Mouse (Mus musculus): ENCODE measurements around the gene Rdh11. TPM values are rescaled to one million over a fixed set of nuclear protein-coding genes. Genes with fewer than 3 reads are reported as not detected.

Gene Rdh11
- polyA plus RNA-seq, 1 experiment from 2014 or later: 31.4 TPM

- H3K27me3 ChIP-seq: no peaks in the 10 kb centered on the region
- TF ChIP-seq CTCF (IDR thresholded peaks at IDR 0.05): no peak
- ATAC-seq (no peak), DNase-seq (ENCODE audit: low read depth, low spot score) (no peak)
- ChIA-PET POLR2A (no interaction called here), CTCF (interaction anchor here (1.7 kb wide), 1 partner anchor 14 kb away, joined by 4 read pairs; no protein-coding TSS in a partner anchor)
- in situ Hi-C loops (cut with MboI; ENCODE audit: low pct_unique_long_range_greater_than_20kb): loop anchor here (25.0 kb wide), 1 partner anchor 961 kb away; no protein-coding TSS in a partner anchor
Measured at GRCm38 (mm10) chr12:79175998-79176397, 16.1 kb downstream of the Rdh11 start.

- no peak for ATAC-seq
- H3K27me3 ChIP-seq: no peaks in the 10 kb centered on the region
- ChIA-PET POLR2A (no interaction called here), CTCF (no interaction called here)
- peak; percentile 15 for TF ChIP-seq CTCF (IDR thresholded peaks at IDR 0.05)
- in situ Hi-C loops (cut with MboI; ENCODE audit: low pct_unique_long_range_greater_than_20kb): no loop called here
- no peak for DNase-seq (ENCODE audit: low read depth, low spot score)
Measured at GRCm38 (mm10) chr12:79173721-79174120, 18.4 kb downstream of the Rdh11 start.

DNA sequence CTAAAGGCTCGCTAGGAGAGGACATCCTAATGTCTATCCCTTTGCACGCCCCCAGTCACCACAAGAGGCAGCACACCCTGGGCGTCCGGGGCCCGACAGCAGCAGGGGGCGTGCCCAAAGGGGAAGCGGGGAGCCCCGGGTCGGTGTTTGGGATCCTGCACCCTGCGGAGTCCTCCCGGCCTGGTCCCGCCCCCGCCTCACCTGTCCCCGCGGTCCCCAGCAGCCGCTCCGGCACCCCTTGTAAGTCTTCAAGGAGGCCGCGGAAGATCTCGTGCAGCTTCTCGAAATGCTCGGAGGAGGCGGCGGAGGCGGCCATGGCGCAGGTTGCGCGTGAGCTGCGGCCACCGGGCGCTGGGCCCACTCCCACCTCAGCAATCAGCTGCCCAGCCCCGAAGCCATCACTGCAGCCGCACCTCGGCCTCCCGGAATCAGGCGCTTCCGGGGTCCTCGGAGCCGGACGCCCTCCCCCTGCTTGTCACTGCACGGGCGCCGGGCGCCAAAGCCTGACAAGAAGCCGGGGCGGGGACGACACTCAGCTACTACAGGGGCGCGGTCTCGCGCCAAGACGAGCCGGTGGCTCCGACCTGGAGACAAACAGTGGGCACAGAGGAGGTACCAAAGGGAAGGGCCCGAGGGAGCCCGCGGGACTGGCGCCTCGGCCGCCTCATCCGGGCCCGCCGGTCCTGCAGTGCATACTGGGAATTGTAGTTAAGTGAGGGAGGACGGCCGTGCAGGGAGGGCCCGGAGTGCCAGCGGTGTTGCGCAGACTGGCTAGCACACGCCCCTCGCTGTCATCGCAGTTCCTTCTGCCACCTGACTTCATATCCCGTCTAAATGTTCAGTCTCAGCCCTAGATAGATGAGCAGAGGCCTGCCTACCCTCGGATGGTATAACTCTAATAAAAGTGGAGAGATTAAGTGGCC, 19.8 kb downstream of the Rdh11 start, which contains the start of gene Vti1b:
TSS of gene Vti1b (minus strand) at position 649 of the 923 bp plus-strand sequence.
- no peaks in the 10 kb centered on the region for H3K27me3 ChIP-seq
- in situ Hi-C loops (cut with MboI; ENCODE audit: low pct_unique_long_range_greater_than_20kb): no loop called here
- peak; percentile 92 for TF ChIP-seq CTCF (IDR thresholded peaks at IDR 0.05)
- ChIA-PET POLR2A (interaction anchor here (0.6 kb wide), 1 partner anchor 21 kb away, joined by 5 read pairs; no protein-coding TSS in a partner anchor), CTCF (interaction anchor here (2.1 kb wide), 1 partner anchor 15 kb away, joined by 4 read pairs; no protein-coding TSS in a partner anchor)
- ATAC-seq: peak; percentile 96
- DNase-seq (ENCODE audit: low read depth, low spot score): no peak

GRCm38 (mm10) chr12:79171269-79171995, 20.7 kb downstream of the Rdh11 start:
- no peak for DNase-seq (ENCODE audit: low read depth, low spot score)
- POLR2A ChIA-PET: interaction anchor here (0.6 to 1.2 kb wide), 2 partner anchors 22 to 26 kb away, joined by 3 to 5 read pairs; no protein-coding TSS in a partner anchor
- TF ChIP-seq CTCF (IDR thresholded peaks at IDR 0.05): no peak
- H3K27me3 ChIP-seq: no peaks in the 10 kb centered on the region
- in situ Hi-C loops (cut with MboI; ENCODE audit: low pct_unique_long_range_greater_than_20kb): no loop called here
- CTCF ChIA-PET: interaction anchor here (1.2 to 2.1 kb wide), 3 partner anchors 16 to 253 kb away, joined by 3 to 4 read pairs (median 4); no protein-coding TSS in a partner anchor
- no peak for ATAC-seq

GRCm38 (mm10) chr12:79170421-79170820, 21.7 kb downstream of the Rdh11 start:
- no peak for ATAC-seq
- POLR2A ChIA-PET: interaction anchor here (0.6 to 1.2 kb wide), 2 partner anchors 25 to 62 kb away, joined by 3 read pairs; no protein-coding TSS in a partner anchor
- in situ Hi-C loops (cut with MboI; ENCODE audit: low pct_unique_long_range_greater_than_20kb): no loop called here
- TF ChIP-seq CTCF (IDR thresholded peaks at IDR 0.05): no peak
- CTCF ChIA-PET: interaction anchor here (1.2 to 1.4 kb wide), 2 partner anchors 35 to 252 kb away, joined by 3 to 4 read pairs; no protein-coding TSS in a partner anchor
- H3K27me3 ChIP-seq: no peaks in the 10 kb centered on the region
- DNase-seq (ENCODE audit: low read depth, low spot score): no peak

- in situ Hi-C loops (cut with MboI; ENCODE audit: low pct_unique_long_range_greater_than_20kb): no loop called here
- ChIA-PET CTCF (no interaction called here), POLR2A (no interaction called here)
- no peaks in the 10 kb centered on the region for H3K27me3 ChIP-seq
- no peak for TF ChIP-seq CTCF (IDR thresholded peaks at IDR 0.05)
- ATAC-seq (no peak), DNase-seq (ENCODE audit: low read depth, low spot score) (no peak)
Measured at GRCm38 (mm10) chr12:79169173-79169572, 22.9 kb downstream of the Rdh11 start.

GRCm38 (mm10) chr12:79162876-79163275, 29.2 kb downstream of the Rdh11 start:
- ATAC-seq: no peak
- in situ Hi-C loops (cut with MboI; ENCODE audit: low pct_unique_long_range_greater_than_20kb): no loop called here
- POLR2A ChIA-PET: no interaction called here
- no peaks in the 10 kb centered on the region for H3K27me3 ChIP-seq
- CTCF ChIA-PET: no interaction called here
- TF ChIP-seq CTCF (IDR thresholded peaks at IDR 0.05): no peak
- DNase-seq (ENCODE audit: low read depth, low spot score): no peak

DNA sequence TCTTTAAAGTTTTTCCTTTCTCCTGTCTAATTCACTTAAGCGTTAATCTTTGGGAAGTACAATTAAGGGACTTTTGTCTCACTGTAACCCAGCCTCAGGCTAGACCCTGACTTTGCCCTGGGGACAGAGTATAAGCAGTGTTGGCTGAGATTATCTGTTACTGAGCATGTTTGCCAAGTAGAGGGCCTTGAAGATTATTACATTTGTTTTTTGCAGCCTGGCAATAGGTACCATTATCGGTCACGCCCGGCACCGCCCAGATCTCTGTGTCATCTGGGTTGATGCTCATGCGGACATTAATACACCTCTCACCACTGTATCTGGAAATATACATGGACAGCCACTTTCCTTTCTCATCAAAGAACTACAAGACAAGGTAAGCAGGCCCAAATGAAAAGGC, 42.4 kb downstream of the Rdh11 start:
- ATAC-seq: no peak
- in situ Hi-C loops (cut with MboI; ENCODE audit: low pct_unique_long_range_greater_than_20kb): no loop called here
- TF ChIP-seq CTCF (IDR thresholded peaks at IDR 0.05): no peak
- H3K27me3 ChIP-seq: no peaks in the 10 kb centered on the region
- ChIA-PET CTCF (no interaction called here), POLR2A (no interaction called here)
- DNase-seq (ENCODE audit: low read depth, low spot score): no peak

GRCm38 (mm10) chr12:79141384-79141783, 50.7 kb downstream of the Rdh11 start:
- no peak for DNase-seq (ENCODE audit: low read depth, low spot score)
- H3K27me3 ChIP-seq: no peaks in the 10 kb centered on the region
- ChIA-PET POLR2A (interaction anchor here (0.7 kb wide), 1 partner anchor 161 kb away, joined by 3 read pairs; no protein-coding TSS in a partner anchor), CTCF (no interaction called here)
- no peak for ATAC-seq
- in situ Hi-C loops (cut with MboI; ENCODE audit: low pct_unique_long_range_greater_than_20kb): no loop called here
- no peak for TF ChIP-seq CTCF (IDR thresholded peaks at IDR 0.05)

- POLR2A ChIA-PET: interaction anchor here (0.7 kb wide), 1 partner anchor 161 kb away, joined by 3 read pairs; no protein-coding TSS in a partner anchor
Measured at GRCm38 (mm10) chr12:79140811-79141210, 51.3 kb downstream of the Rdh11 start.

More at GRCm38 (mm10) chr12:79140811-79141210, 51.3 kb downstream of the Rdh11 start:
- H3K27me3 ChIP-seq: no peaks in the 10 kb centered on the region
- TF ChIP-seq CTCF (IDR thresholded peaks at IDR 0.05): no peak
- in situ Hi-C loops (cut with MboI; ENCODE audit: low pct_unique_long_range_greater_than_20kb): no loop called here
- DNase-seq (ENCODE audit: low read depth, low spot score): no peak
- CTCF ChIA-PET: no interaction called here
- ATAC-seq: no peak
